Mouse (Mus musculus): ENCODE measurements around the gene Tmem135.

- TF ChIP-seq POLR2A (IDR thresholded peaks at IDR 0.05; ENCODE audit: insufficient read depth, low read depth, low read length) (no peak), CTCF (IDR thresholded peaks at IDR 0.05; ENCODE audit: insufficient read depth, low read depth, low read length) (no peak)
These were observed 8.1 kb upstream of the Tmem135 start for GRCm38 (mm10) chr7:89412094-89412493.
